Mouse (Mus musculus) liver, postnatal 0 days (tissue): ENCODE measurements at regions not wholly inside any gene's neighbourhood (a gene's known extent, or its start where the extent isn't known, plus 50 kb on each side); places are given as distances from the start of the nearest gene placed in this dataset.

Experiments
- ATAC-seq: fragments of 200-750 bp; cut with Nextera tagmentation; 2 replicates; pipeline ENCODE4 v1.8.0; 2017; ENCODE audit warnings: mild to moderate bottlenecking, moderate library complexity
- DNase-seq: peaks from one replicate; pipeline ENCODE4 v3.0.0-alpha.2; 2016
- H3K27ac ChIP-seq: fragments of 300-500 bp; sonication (generic); 2 replicates; pipeline ENCODE4 v1.5.1; 2014; ENCODE audit warnings: antibody characterized with exemption, moderate library complexity, mild to moderate bottlenecking, low read depth
- H3K27me3 ChIP-seq: fragments of 300-500 bp; sonication (generic); 2 replicates; pipeline ENCODE4 v1.6.1; 2014; ENCODE audit warnings: low read length, control low read depth, mixed read lengths; ENCODE audit not compliant: insufficient read depth
- H3K36me3 ChIP-seq: fragments of 300-500 bp; sonication (generic); replicated peaks from 2 replicates; pipeline ENCODE4 v1.6.1; 2014; ENCODE audit warnings: mild to moderate bottlenecking, control low read depth, low read length, moderate library complexity, mixed read lengths; ENCODE audit not compliant: insufficient read depth
- H3K4me1 ChIP-seq: fragments of 300-500 bp; sonication (generic); 2 replicates; pipeline ENCODE4 v1.6.1; 2014; ENCODE audit warnings: antibody characterized with exemption, mild to moderate bottlenecking, control low read depth; ENCODE audit not compliant: insufficient read depth
- H3K4me2 ChIP-seq: fragments of 300-500 bp; sonication (generic); 2 replicates; pipeline ENCODE4 v1.6.1; 2014; ENCODE audit warnings: low read depth, mild to moderate bottlenecking, low read length, moderate library complexity, mixed read lengths
- H3K4me3 ChIP-seq: fragments of 300-500 bp; sonication (generic); 2 replicates; pipeline ENCODE4 v1.5.1; 2014; ENCODE audit warnings: low read depth, low read length
- H3K9ac ChIP-seq: fragments of 300-500 bp; sonication (generic); replicated peaks from 2 replicates; pipeline ENCODE4 v1.6.1; 2014; ENCODE audit warnings: mild to moderate bottlenecking, moderate library complexity
- H3K9me3 ChIP-seq: fragments of 300-500 bp; sonication (generic); 2 replicates; pipeline ENCODE4 v1.6.1; 2016; ENCODE audit warnings: mild to moderate bottlenecking, control low read depth, low read length, mixed read lengths
- CTCF ChIP-seq: sonication (generic); IDR thresholded peaks from 2 replicates; pipeline ENCODE4 v1.5.1; 2016; ENCODE audit warnings: antibody characterized with exemption, low read depth
- EP300 ChIP-seq: IDR thresholded peaks from 2 replicates; pipeline ENCODE4 v1.6.1; 2016; ENCODE audit warnings: antibody characterized with exemption, low read depth, mild to moderate bottlenecking
- WGBS: fragments of 180-500 bp; shearing (Covaris S2); extraction: QIAGEN DNeasy Blood & Tissue Kit; methylation state at CpG from one replicate; pipeline ENCODE4 v1.1.7; 2014; ENCODE audit not compliant: insufficient replicate concordance; 5-methylcytosine and 5-hydroxymethylcytosine counted together

GRCm38 (mm10) chr16:49985082-49986076 lies 185.0 kb downstream of the Cd47 start:
- Histone ChIP-seq H3K27me3 (no peaks in the 10 kb centered on the region), H3K4me3 (no peak overlapping the region), H3K27ac (no peak overlapping the region), H3K4me1 (peaks cover 8% of the 10 kb centered on the region; the same call in 1 of the 2 replicates), H3K9ac (no peak overlapping the region), H3K36me3 (no peaks in the 10 kb centered on the region), H3K9me3 (no peaks in the 10 kb centered on the region), H3K4me2 (no peak overlapping the region)
- DNase-seq (no peak), ATAC-seq (no peak)
- WGBS = 77% methylated on average over 14 of the region's 14 CpGs
- TF ChIP-seq EP300 = no peak
- no peak for TF ChIP-seq CTCF

GRCm38 (mm10) chr16:49986954-49987353 lies 186.6 kb downstream of the Cd47 start:
- H3K4me3 ChIP-seq = no peak overlapping the region
- 37% methylated on average over 6 of the region's 6 CpGs for WGBS
- H3K9me3 ChIP-seq = no peaks in the 10 kb centered on the region
- DNase-seq (no peak), ATAC-seq (peak; percentile 33; the same call in 1 of the 2 replicates)
- H3K9ac ChIP-seq = no peak overlapping the region
- no peaks in the 10 kb centered on the region for H3K27me3 ChIP-seq
- peaks cover 8% of the 10 kb centered on the region; the same call in 1 of the 2 replicates for H3K4me1 ChIP-seq
- TF ChIP-seq EP300 (peak; percentile 26; the same call in 1 of the 2 replicates), CTCF (no peak)
- no peak overlapping the region for H3K27ac ChIP-seq
- H3K4me2 ChIP-seq = no peak overlapping the region
- H3K36me3 ChIP-seq = no peaks in the 10 kb centered on the region

- Histone ChIP-seq H3K27ac (no peak overlapping the region), H3K4me3 (no peak overlapping the region), H3K4me1 (no peaks in the 10 kb centered on the region), H3K36me3 (no peaks in the 10 kb centered on the region), H3K27me3 (no peaks in the 10 kb centered on the region), H3K9me3 (no peaks in the 10 kb centered on the region), H3K4me2 (no peak overlapping the region), H3K9ac (no peak overlapping the region)
- no peak for ATAC-seq
- 70% methylated on average over 3 of the region's 3 CpGs for WGBS
- TF ChIP-seq EP300 (no peak), CTCF (no peak)
- DNase-seq = no peak
Measured at GRCm38 (mm10) chr16:49995822-49996221, 195.5 kb downstream of the Cd47 start.

- TF ChIP-seq EP300 = no peak
- no peak for TF ChIP-seq CTCF
- 81% methylated on average over 5 of the region's 5 CpGs for WGBS
Measured at GRCm38 (mm10) chr16:49996593-49996992, 196.3 kb downstream of the Cd47 start.

GRCm38 (mm10) chr16:49997040-49997439 lies 196.7 kb downstream of the Cd47 start:
- Histone ChIP-seq H3K4me1 (no peaks in the 10 kb centered on the region), H3K9me3 (no peaks in the 10 kb centered on the region), H3K4me2 (no peak overlapping the region), H3K27me3 (no peaks in the 10 kb centered on the region), H3K4me3 (no peak overlapping the region), H3K36me3 (no peaks in the 10 kb centered on the region), H3K27ac (no peak overlapping the region), H3K9ac (no peak overlapping the region)
- DNase-seq (no peak), ATAC-seq (no peak)
- 83% methylated on average over 7 of the region's 7 CpGs for WGBS
- TF ChIP-seq CTCF (no peak), EP300 (no peak)

More at GRCm38 (mm10) chr16:49996593-49996992, 196.3 kb downstream of the Cd47 start:
- ATAC-seq (no peak), DNase-seq (no peak)
- no peak overlapping the region for H3K4me3 ChIP-seq
- no peak overlapping the region for H3K27ac ChIP-seq
- H3K4me1 ChIP-seq = no peaks in the 10 kb centered on the region
- no peak overlapping the region for H3K9ac ChIP-seq
- H3K36me3 ChIP-seq = no peaks in the 10 kb centered on the region
- no peaks in the 10 kb centered on the region for H3K27me3 ChIP-seq
- no peaks in the 10 kb centered on the region for H3K9me3 ChIP-seq
- no peak overlapping the region for H3K4me2 ChIP-seq

- no peaks in the 10 kb centered on the region for H3K27me3 ChIP-seq
- no peak for TF ChIP-seq CTCF
- TF ChIP-seq EP300 = no peak
- ATAC-seq (no peak), DNase-seq (no peak)
- H3K9ac ChIP-seq = no peak overlapping the region
- no peak overlapping the region for H3K27ac ChIP-seq
- 64% methylated on average over 4 of the region's 4 CpGs for WGBS
- no peaks in the 10 kb centered on the region for H3K9me3 ChIP-seq
- H3K4me3 ChIP-seq = no peak overlapping the region
- H3K36me3 ChIP-seq = no peaks in the 10 kb centered on the region
- H3K4me2 ChIP-seq = no peak overlapping the region
- no peaks in the 10 kb centered on the region for H3K4me1 ChIP-seq
Measured at GRCm38 (mm10) chr16:50000805-50001204, 200.5 kb downstream of the Cd47 start.
